Mouse (Mus musculus): ENCODE measurements around the gene Klf12.

- TF ChIP-seq MAX (IDR thresholded peaks at IDR 0.05; ENCODE audit: low read depth) (no peak), USF1 (IDR thresholded peaks at IDR 0.05; ENCODE audit: low read depth) (no peak), POLR2A (IDR thresholded peaks at IDR 0.05; ENCODE audit: insufficient read length, low read depth) (no peak), TCF12 (IDR thresholded peaks at IDR 0.05; ENCODE audit: insufficient read depth, poor library complexity, severe bottlenecking) (no peak), POLR2AphosphoS2 (IDR thresholded peaks at IDR 0.05; ENCODE audit: insufficient read length, low read depth) (no peak), MYOG (IDR thresholded peaks at IDR 0.05; ENCODE audit: control insufficient read depth in 1 of 3, insufficient read depth in 1 of 3, insufficient read length in 2 of 3, low read depth in 2 of 3) (no peak), REST (IDR thresholded peaks at IDR 0.05; ENCODE audit: insufficient read depth, insufficient read length) (no peak)
These were observed 230.3 kb downstream of the Klf12 start for GRCm38 (mm10) chr14:100054150-100054549.
